Mouse (Mus musculus): Measurements from ENCODE around the gene Eif3b.
A peak's percentile ranks its signal among the peaks of the same experiment; 100 is the strongest.
"Not testable (repeated sequence)": the region's sequence is repeated elsewhere in the genome, so short reads cannot be mapped to it uniquely, and the experiment has no call there.

Gene Eif3b

DNA sequence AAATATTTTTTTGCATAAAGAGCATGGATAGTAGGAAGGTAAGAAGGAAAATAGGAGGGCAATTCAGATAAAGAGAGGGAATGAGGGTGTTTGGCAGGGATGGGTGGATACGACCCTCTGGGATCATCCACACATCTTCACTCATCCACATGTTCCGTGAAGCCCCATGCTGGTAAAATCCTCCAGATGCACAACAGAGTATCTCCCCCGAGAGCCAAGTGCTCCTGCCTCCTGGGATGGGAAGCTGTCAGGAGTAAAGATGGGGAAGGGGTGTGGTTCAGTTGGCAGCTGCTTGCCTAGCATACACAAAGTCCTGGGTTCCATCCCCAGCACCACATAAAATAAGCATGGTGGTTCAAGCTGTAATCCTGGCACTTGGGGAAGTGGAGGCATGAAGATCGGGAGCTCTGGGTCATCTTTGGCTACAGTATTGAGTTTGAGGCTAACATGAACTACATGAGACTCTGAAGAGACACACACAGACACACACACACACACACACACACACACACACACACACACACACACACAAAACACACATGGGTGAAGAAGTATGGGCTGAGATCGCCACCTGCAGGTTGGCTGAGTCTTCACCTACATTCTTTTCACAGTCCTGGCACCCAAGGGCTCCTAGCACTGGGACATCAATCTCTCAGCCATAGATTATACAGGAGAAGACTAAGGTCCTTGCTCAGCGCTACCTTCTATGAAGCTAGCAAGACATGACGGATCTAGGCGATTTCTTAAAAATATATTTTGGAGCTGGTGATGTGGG is 22.8 kb upstream of the Eif3b start:
- no peak for DNase-seq (ENCODE audit: low read depth, low spot score)

DNA sequence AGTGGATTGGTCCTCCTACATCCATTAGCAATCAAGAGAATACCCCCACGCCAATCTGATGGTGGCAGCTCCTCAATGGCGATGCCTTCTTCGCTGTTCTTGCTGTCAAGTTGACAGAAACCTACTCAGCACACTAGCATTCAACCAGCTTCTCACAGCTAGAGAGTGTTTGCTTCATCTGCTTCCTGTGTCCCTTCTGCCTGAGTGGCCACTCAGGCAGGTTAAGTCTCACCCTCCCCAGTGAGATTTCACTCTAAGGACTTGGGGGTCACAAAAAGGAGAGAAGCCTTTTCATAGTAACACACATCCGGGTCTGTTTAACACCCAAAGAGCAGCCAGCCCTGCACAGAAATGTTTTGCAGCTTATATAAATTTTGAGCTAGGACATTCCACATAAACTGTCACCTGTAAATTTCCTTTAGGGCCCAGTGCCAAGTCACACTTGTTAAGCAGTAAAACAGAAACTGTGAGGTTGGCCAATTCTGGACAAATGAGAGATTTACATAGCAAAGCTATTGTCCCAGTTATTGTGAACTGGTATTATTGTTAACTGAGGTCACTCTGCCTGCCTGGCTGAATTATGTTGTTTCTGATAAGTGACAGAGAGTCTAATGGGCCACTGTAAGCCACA is 16.4 kb upstream of the Eif3b start:
- DNase-seq (ENCODE audit: low read depth, low spot score) = no peak

- no peak for DNase-seq (ENCODE audit: low read depth, low spot score)
These were observed 14.0 kb upstream of the Eif3b start for GRCm38 (mm10) chr5:140405126-140405525.

GRCm38 (mm10) chr5:140406666-140407065 is 12.5 kb upstream of the Eif3b start:
- DNase-seq (ENCODE audit: low read depth, low spot score) = no peak

DNA sequence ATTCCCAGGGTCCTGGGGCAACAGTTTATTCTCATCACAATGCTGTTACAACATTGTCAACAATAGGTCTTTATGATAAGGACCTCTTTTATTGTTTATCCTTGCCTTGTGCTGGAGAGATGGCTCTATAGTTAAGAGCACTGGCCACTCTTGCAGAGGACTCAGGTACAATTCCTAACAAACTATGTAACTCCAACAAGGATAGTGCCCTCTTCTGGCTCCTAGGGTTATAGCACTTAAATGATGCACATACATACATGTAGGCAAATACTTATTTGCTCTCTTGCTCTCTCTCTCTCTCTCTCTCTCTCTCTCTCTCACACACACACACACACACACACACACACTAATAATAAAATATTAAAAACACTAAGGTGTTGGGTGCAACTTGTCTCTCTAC is 10.3 kb upstream of the Eif3b start:
- DNase-seq (ENCODE audit: low read depth, low spot score) = no peak

GRCm38 (mm10) chr5:140411339-140411738 is 7.8 kb upstream of the Eif3b start:
- DNase-seq (ENCODE audit: low read depth, low spot score) = peak; percentile 68

DNA sequence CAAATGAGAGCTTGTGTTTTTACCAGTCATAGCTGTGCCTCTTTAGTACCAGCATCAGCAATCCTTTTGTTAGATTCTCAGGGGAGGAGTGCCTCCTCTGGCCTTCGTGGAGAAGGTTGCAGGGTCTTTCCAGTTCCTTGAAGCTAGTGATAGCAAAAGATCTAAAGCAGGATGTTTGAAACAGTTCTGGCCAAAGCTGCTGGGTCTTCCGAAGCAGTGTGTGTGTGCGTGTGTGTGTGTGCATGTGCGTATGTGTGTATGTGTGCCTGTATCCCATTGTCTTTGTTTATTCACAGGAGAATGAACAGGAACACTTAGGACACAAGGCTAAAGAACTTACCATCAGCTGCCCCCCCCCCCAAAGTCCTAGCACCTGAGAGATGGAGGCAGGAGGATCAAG is 4.5 kb upstream of the Eif3b start:
- no peak for DNase-seq (ENCODE audit: low read depth, low spot score)

DNA sequence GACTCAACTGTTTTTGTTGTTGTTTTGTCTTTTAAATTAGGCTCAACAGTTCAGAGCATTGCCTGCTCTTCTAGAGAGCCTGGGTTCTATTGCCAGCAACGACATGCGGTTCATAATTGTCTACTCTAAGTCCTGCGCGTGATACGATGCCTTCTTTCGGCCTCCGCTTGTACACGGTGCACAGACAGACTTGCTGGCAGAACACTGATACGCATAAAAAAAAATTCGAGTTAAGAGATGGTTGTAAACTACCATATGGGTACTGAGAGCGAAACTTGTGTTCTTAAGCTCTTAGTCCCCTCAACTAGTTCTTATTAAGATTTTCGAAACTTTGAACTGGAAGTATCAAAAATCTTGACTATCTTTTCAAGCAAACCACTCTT is 1.0 kb upstream of the Eif3b start:
- DNase-seq (ENCODE audit: low read depth, low spot score) = no peak

DNA sequence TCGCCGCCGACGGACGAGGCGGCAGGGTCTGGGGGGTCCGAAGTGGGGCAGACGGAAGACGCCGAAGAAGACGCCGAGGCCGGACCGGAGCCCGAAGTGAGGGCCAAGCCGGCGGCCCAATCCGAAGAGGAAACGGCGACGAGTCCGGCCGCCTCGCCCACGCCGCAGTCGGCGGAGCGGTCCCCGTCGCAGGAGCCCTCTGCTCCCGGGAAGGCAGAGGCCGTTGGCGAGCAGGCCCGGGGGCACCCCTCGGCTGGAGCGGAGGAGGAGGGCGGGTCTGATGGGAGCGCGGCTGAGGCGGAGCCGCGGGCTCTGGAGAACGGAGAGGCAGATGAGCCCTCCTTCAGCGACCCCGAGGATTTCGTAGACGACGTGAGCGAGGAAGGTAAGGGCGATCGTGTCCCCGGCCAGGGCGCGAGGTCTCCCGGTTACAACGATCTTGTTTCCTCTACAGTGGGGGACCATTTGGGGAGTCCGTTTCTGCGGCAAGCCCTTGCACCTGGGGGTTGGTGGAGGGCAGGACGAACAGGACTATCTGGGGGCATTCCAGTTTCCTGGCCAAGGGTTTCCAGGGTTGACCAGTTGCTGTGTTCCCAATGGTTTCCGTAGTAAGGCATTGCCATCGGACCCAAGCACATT is 433 bp downstream of the Eif3b start:
- no peak for DNase-seq (ENCODE audit: low read depth, low spot score)

DNA sequence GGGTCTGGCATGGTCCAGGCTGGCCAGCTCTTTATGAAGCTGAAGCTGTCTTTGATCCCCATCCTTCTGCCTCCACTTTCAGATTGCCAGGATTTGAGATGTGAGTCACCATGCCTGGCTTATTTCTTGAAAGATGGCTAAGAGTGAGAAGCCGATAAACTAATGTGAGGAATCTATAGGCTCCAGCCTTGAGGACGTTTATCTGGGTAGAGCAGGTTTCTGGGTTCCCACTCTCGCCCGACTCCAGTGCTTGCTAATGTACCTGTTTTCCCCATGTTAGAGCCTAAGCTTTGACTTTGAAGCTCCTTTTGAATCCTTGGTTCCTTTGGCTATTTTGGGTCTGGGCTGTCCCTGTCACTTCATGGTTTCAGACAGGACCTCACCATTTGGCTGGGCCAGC is 1.5 kb downstream of the Eif3b start:
- no peak for DNase-seq (ENCODE audit: low read depth, low spot score)

DNA sequence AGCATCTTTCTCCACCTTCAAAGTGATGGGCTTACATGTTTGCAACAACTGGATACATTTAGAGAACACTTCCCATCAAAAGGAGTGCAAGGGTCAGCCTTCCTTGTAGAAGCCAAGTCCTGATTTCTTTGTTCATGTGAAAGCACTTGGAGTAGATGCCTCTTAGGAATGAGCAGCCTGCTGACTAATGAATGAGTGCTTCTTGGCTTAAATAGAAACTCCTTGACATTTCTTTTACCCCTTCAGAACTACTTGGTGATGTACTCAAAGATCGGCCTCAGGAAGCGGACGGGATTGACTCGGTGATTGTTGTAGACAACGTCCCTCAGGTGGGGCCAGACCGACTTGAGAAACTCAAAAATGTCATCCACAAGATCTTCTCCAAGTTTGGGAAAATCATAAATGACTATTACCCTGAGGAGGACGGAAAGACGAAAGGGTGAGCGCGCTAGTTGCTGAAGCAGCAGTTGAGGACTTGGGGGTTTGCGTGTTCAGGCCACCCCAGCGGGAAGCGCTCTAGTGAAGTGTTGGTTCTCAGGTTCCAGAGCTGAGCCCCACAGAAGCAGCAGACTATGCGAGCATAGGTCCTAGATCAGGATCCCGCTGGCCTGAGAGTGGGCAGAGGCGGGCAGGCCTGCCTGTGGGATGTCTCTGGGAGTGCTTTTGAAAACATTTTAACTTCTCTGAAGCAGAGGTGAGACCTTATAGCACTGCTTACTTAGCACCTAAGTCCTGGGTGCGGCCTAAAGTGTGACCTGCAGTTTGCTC is 6.1 kb downstream of the Eif3b start:
- no peak for DNase-seq (ENCODE audit: low read depth, low spot score)

DNA sequence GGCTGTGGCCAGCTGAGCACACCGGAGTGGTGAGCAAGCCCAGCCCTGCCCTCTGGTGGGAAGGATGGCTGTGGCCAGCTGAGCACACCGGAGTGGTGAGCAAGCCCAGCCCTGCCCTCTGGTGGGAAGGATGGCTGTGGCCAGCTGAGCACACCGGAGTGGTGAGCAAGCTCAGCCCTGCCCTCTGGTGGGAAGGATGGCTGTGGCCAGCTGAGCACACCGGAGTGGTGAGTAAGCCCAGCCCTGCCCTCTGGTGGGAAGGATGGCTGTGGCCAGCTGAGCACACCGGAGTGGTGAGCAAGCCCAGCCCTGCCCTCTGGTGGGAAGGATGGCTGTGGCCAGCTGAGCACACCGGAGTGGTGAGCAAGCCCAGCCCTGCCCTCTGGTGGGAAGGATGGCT is 20.0 kb downstream of the Eif3b start:
- not testable (repeated sequence) for DNase-seq (ENCODE audit: low read depth, low spot score)

GRCm38 (mm10) chr5:140441406-140441805 is 22.3 kb downstream of the Eif3b start:
- no peak for DNase-seq (ENCODE audit: low read depth, low spot score)

- no peak for DNase-seq (ENCODE audit: low read depth, low spot score)
These were observed 24.9 kb downstream of the Eif3b start for GRCm38 (mm10) chr5:140444012-140444411.

DNA sequence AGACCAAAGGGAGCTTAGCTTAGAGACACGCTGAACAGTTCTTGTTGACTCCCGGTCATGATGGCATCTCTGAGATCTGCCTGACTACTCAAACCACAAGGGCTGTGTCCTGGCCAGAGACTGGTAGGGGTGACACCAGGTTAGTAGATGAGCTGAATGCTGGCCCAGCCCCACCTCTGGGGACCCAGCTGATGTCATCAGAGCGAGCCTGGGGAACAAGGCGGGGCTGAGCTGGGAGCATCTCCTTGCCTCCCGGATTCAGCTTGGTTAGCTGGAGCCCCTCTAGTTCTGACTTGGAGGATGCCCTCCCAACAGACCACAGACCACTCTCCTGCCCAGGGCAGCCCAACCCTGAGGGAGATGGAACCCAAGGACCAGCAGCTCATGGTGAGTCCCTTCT is 26.2 kb downstream of the Eif3b start, which contains the start of gene Gm4869:
Gene Gm4869, plus strand, starts transcription at position 301 of the 400 bp plus-strand sequence.
- no peak for DNase-seq (ENCODE audit: low read depth, low spot score)

GRCm38 (mm10) chr5:140446054-140446453 is 26.9 kb downstream of the Eif3b start:
- DNase-seq (ENCODE audit: low read depth, low spot score) = no peak

- no peak for DNase-seq (ENCODE audit: low read depth, low spot score)
These were observed 35.4 kb downstream of the Eif3b start for GRCm38 (mm10) chr5:140454488-140454887.

DNA sequence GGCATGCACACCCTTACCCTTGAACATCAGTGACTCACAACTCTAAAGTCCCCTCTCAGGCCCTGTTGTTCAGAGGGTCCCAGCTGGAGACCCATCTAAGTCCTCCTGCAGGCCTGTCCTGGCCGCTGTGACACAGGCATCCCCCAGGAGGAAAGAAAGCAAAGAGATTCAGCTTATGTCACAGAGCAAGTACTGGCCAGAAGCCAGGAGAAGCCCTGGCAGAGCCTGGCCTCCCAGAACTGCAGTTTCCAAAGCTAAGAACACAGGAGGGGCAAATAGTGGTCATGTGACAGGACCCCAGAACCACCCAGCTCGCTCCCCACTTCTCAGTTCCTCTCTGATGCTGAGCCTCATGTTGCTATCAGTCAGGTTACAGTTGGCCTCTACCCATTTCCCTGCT is 36.3 kb downstream of the Eif3b start:
- no peak for DNase-seq (ENCODE audit: low read depth, low spot score)

GRCm38 (mm10) chr5:140461476-140461875 is 42.3 kb downstream of the Eif3b start:
- no peak for DNase-seq (ENCODE audit: low read depth, low spot score)

- DNase-seq (ENCODE audit: low read depth, low spot score) = not testable (repeated sequence)
These were observed 44.0 kb downstream of the Eif3b start for GRCm38 (mm10) chr5:140463151-140463550.

- DNase-seq (ENCODE audit: low read depth, low spot score) = no peak
These were observed 45.8 kb downstream of the Eif3b start for GRCm38 (mm10) chr5:140464943-140465342.

- peak; percentile 39 for DNase-seq (ENCODE audit: low read depth, low spot score)
These were observed 53.2 kb downstream of the Eif3b start for GRCm38 (mm10) chr5:140472336-140472735.
